Mouse (Mus musculus) inflammation-experienced regulatory T-cells, adult 6 months (primary cell): ENCODE measurements around the gene Postn. TPM values are rescaled to one million over a fixed set of nuclear protein-coding genes. Genes with fewer than 3 reads are reported as not detected.

Experiments
- ATAC-seq: one replicate; pipeline ENCODE4 v1.8.0; 2017
- polyA plus RNA-seq, 3 experiments: library from polyadenylated mRNA; unstranded; fragments of 100-300 nt; shearing (Covaris generic); gene quantifications; one replicate each; pipeline ENCODE4 v1.2.1; 2017

The Postn gene
- not detected for polyA plus RNA-seq

DNA sequence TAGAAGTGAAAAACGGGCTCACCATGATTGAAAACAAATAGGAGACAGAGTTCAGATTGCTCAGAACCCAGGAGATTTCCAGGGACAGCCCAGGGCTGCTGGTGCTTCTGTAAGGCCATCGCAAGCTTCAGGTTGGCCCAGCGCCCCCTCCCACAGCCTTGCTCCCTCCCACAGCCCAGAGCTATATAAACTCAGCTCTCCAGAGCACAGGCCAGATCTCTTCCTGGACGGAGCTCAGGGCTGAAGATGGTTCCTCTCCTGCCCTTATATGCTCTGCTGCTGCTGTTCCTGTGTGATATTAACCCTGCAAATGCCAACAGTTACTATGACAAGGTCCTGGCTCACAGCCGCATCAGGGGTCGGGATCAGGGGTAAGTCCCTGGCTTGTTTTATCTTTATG lies at the start of gene Postn:
Postn (plus strand) TSS at position 213 of the 400 bp plus-strand sequence.
- no peak for ATAC-seq

DNA sequence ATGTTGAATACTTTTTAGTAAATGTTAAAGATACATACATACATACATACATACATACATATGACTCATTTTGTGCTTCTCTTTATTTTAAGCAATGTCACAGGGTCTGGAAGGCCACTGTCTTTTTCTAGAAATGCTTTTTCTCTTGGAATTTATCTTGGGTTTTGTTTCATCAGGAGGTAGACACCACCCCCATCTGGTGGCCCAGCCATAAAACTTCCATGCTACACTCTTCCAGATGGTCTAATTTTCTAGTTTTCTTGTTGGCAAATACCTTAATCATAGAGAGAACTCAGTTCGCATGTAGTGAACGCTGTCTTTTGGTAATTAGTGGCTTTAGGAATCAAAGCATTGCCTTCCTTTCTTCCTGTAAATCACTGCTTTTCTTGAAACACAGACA lies 46.9 kb upstream of the Postn start:
- no peak for ATAC-seq

DNA sequence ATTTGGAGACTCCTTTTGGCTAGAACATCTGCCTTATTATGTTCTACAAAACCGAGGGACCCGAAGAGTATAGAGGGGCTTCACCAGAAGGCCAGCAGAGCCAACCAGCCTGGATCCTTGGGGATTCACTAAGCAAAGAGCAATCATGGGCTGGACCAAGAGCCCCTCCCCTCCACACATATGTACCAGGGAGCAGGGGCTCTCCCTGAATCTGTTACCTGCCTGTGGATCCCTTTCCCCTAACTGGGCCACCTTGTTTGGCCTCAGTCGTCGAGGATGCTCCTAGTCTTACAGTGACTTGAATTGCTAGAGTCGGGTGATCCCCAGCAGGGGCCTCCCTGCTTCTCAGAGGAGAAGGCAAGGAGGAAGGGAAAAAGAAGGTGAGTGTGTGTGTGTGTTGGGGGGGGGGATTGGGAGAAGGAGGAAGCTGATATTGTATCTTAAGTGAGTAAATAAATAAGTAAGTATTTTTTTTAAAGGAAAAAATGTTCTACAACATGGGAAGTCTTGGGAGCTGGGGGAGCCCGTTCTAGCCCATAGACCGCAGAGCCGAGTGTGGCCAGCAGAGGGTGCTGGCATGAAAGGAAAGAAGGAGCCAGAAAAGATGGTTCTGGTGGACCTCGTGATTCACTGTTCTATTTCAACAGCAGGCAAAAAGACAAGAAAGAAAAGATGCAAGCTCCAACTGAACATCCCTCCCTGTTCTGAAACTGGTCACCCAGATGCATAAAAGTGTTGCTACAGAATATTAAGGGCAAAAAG lies 7.8 kb upstream of the Postn start:
- ATAC-seq: peak; percentile 76

DNA sequence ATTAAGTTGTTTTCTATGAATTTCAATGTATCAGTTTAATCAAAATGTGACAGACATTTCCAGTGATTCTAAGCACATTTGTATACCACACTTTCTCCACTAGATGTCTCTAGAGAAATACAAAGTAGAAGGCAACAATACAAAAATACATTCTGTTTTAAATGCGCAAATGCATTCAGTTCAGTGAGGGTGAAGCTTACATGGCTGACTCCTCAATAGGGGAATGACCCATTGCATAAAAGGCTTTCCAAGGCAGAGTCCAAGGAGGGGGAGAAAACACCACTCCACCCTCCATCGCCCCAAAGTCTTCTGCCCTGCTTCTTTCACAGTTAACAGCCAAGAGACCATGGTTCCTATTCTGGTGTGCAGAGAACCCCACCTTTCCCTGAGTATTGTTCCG lies 3.3 kb upstream of the Postn start:
- no peak for ATAC-seq

DNA sequence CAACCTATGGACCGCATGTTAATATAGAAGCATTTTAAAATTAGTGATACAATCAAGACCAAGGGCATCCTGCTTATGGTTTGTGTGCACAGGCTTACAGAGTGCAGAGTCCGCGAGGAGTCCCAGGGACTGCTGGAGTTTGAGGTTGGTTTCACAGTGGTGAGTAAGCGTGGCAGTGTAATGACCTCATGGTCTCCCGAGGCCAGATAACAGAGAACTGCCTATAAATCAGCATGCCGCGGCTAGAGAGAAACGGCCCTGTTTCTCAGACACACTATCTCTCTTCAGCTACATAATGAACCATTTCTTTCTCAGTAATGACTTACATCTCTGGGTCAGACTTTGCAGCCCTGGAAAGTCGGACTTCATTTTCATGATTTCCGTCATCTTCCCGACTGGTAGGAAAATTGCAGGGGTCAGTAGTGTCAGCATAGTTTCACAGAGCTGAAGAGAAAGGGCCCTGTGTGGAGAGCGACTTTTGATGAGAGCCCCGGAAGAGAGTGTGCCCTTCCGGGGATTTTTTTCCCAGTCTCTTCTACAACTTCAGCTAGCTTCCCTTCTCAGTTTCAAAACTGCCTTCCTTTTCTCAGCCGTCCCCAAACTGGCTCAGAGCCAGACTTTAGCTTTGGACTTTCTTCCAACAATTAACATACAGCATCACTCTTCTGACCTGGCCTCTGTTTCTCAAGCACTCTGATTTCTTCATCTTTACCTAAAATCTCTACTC lies 2.3 kb upstream of the Postn start:
- no peak for ATAC-seq

DNA sequence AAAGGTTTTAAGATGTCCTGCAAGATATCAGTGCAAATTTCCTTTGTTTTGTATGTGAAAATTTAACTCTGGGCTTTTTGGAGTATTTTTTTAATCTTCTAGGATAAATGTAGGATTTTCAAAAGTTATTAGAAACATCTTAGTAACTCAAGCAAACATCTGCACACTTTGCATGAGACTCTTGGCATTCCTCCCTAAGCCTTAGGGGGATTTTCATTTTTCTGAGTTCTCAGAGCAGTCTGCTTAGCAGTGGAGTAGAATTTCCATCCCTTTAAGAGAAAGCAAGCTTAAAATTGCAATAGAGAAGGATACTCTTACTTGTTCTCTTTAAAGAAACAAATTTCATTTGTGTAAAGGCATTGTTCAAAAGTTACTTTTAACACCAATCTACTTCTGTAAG lies 747 bp downstream of the Postn start:
- ATAC-seq: no peak

DNA sequence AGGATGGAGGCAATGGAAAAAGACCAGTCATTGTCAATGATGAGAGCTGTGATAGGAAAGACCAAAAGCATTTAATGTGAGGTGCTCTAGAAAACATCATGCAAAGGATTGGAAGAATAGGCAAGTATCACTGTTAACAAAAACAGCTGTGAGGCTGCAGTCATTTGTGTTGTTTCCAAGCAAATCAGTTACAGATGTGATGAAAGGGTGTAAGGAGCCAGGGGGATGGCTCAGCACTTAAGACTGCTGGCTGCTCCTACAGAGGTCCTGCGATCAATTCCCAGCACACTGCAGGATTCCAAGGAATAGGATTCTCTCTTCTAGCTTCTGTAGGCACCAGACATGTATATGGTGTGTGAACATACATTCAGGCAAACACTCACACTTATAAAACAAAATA lies 10.1 kb downstream of the Postn start:
- no peak for ATAC-seq

DNA sequence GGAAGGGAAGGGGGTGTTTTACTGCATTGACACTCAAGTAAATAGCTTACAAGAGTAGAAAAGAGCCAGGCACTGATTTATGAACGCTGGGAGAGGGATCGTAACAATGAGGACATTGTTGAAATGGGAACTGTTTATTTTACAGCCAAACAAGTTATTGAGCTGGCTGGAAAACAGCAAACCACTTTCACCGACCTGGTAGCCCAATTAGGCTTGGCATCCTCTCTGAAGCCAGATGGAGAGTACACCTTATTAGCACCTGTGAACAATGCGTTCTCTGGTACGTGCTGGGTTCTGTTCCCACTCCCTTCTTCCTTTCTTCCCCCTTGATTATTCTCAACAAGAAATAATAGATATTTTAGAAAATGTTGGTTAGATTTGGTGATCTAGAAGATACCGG lies 11.7 kb downstream of the Postn start:
- ATAC-seq: no peak

DNA sequence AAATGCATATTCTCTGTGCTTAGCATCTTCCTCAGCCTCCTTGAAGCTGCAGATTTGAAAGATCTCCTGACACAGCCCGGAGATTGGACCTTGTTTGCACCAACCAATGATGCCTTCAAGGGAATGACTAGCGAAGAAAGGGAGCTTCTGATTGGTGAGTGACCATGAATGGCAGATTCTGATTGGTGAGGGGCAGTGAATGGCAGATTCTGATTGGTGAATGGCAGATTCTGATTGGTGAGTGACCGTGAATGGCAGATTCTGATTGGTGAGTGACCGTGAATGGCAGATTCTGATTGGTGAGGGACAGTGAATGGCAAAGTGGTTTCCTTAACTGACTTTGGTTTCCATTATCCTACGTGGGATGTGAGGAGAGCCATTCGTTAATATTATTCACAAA lies 15.1 kb downstream of the Postn start:
- no peak for ATAC-seq

DNA sequence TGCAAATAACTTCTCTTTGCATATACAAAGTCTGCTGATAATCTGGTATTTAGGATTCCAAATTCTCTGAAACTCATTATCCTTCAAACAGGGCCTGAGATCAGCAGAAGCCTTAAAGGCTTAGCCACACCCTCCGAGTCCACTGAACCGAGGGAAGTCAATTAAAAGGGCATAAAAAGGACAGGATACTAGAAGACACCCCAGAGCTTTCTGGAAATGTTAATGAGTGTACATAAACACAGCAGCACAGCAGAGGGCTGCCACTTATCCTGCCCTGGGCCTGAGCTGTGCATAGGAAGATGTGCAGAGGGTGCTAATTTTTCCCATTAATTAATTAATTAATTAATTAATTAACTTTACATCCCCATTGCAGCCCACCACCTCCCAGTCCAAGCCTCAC lies 16.7 kb downstream of the Postn start:
- ATAC-seq: no peak

DNA sequence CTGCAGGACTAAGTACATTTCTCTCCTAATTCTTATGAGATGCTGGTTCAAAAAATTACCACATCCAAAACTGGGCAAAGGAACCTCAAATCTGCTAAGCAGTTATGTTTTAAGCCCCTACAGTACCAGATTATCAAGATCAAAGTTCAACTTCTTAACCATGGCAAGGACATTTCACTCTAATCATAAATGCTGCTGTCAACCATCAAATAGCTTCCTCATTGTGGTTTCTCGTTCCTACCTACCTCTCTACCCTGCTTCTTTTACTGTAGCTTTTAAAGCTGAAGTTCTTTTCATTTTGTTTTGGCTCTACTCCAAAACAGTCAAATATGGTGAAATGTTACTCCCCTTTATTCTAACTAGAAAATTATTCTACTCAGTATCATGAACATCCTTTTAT lies 17.2 kb downstream of the Postn start:
- no peak for ATAC-seq

DNA sequence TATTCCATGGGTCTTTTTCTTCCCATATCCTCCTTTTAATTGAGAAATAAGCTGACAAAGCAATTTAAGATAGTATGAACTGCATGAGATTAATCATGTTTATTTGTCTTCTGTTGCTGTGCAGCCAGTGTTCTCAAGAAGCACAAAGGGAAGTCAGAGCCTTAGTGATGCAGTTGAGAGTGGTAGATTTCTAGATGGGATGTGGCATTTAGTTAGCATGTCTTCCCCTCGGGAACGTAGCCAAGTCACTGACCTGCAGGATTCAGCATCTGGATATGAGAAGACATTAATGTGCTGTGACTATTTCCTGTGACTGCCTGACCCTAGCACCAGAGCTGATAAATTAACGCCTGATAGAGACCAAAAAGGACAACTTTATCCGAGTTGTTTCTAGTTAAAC lies 19.1 kb downstream of the Postn start:
- ATAC-seq: no peak

DNA sequence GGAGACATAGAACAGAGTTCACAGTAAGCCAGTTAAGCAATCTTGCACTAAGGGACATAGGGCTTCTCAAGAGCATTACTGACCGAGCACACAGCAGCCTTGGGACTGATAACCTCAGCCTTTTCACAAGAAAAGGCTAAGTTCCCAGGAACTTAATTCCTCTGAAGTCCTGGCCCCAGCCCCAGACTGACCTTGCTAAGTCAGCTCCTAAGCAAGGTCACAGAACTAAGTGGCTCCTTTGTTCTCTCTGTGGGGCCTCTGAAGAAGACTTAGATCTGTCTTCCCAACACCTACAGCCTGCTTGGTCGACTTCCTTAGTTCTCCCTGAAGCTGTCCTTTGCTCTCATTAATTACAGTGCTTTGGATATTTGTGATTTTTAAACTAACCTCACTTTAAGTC lies 38.4 kb downstream of the Postn start:
- no peak for ATAC-seq

DNA sequence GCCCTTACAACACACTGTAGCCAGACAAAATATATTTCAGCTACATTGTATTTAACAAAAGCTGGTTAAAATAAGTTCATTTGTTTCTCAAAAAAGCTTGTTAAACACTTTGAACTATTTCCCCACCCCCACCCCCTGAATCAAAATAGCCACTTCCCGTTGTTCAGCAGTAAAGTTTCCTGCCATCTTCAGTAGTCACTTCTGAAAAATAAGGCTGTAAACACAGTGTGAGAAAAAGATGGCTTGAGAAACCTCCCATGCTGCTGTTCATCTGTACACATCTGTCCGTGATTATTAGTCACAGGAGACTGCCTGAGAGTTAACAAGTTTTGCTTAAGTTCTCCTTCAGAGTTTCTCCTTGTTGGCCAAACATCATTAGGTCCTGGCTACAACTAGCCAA lies 39.0 kb downstream of the Postn start:
- ATAC-seq: peak; percentile 88

DNA sequence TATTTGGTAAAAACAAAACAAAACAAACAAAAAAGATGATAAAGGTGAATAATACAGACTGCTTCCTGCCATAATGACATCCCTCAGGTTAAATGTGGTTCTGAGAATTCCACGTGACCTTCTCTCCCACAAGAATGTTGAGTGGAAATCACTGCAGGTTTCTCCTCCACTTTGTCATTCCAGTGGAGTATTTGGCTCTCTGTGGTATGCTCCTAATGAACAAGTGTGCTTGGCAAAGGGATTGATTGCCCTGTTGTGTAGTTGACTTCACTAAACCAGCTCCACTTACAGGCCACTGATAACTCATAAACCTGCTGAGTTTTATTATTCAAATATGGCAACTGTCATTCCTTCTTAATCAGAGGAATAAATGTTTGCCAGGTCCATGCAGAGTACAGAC lies 39.7 kb downstream of the Postn start:
- no peak for ATAC-seq

DNA sequence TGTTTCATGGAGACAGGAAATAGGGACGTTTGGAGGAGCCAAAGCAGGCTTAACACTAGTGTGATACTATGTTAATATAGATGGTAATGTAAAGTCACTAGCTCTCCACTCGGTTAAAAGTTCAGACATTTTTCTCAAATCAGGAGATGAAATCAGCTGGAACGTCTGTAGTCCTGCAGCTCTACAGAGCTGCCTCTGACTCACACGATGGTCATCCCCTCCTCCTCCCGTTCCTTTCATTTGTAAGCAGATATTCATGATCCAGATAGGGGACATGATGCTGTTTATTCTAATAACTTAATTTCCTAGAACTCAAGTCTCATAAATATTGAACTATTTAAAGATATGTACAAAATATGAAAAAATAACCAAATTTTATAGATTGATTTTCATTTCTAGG lies 40.8 kb downstream of the Postn start:
- no peak for ATAC-seq

DNA sequence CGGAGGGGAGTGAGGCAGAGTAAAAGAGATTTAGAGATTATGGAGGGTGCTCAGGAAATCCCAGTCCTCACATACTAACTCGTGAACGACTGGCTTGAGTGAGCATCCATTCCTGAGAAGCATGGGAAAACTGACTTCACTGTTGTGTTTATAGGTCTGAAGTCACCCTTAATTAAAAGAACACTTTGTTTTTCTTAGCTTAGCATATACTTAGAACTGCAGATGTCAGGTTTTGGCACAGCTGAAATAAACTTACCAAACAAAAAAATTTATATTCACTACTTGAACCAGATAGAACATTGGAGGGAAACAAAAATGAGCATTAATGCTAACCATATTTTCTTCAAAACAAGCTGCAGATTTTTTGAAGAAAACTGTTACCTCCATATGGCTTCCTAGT lies 42.9 kb downstream of the Postn start:
- no peak for ATAC-seq

DNA sequence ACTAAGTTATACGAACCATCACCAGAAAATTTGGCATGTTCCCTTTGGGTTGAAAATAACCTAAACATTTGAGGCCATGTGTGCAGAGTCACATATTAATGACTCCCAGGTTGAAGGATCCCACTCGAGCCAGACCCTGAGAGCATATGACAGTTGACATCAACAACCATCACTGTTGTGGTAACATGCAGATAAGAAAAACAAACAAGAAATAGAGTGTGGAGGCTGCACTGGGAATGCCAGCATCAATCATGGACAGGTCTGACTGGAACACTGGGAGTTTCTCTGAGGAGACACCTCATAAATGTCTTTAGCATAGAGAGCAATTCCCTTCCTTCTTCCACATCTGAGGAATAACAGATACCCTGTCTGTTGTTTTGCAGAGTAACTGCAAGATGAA lies 45.7 kb downstream of the Postn start:
- ATAC-seq: no peak

DNA sequence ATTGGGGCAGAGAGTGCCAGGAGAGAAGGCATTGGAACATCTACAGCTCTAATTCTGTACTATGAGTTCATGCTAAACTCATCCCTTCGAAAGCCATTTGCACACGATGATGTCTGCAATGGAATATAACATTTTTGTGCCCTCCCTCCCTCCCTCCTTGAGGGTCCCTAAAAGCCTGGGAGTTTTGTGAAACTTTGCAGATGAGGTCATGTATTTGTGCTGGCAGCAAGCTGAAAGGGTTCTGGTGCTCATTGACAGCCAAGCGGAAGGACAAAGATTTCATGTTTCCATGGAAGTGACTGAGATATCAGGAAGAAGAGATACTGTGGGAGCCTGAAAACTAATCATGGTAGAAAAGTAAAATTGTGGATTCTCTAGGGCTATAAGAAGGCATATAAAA lies 50.1 kb downstream of the Postn start:
- ATAC-seq: no peak

DNA sequence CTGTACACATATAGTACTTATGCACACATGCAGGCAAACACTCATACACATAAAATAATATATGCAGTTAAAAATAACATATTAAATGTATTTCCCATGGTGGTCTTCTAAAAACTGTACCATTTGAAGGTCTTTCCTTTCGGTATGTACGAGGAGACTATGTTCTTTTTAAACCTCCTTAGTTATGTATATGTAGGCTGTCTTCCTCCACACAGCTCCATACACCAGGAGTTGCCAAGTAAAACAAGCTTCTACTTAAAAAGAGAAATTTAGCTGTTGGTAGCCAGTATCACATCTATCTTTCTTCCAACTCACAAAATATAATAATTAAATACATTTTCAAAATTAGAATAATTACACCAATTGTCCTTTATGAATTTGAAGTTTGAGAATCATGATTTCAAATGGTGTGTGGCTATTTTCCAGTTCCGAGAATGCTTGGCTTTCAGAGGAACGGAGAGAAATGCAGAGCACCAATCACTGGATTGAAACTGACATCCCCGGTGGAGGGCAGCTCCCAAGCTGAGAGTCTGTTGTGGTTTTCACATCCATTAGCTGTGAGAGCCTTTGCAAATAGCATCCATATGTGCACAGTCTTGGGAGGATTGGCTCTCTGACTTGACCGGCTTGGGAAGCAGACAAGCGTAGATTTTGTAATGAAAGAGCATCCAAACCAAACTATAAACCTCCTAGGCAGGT lies 52.1 kb downstream of the Postn start:
- ATAC-seq: no peak

DNA sequence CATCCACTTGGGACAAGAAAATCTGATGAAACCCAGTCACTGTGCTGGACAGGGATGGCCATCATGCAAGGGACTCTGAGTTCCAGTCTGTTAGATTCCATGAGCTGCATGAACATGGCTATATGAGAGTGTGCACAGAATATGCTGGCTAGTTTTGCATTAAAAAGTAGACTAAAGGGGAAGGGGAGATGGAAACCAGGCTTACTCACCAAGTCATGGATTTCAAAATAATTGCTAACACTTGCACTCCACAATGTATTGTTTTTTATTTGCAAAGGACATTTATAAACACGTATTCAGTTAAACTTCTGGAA lies 52.6 kb downstream of the Postn start:
- no peak for ATAC-seq

DNA sequence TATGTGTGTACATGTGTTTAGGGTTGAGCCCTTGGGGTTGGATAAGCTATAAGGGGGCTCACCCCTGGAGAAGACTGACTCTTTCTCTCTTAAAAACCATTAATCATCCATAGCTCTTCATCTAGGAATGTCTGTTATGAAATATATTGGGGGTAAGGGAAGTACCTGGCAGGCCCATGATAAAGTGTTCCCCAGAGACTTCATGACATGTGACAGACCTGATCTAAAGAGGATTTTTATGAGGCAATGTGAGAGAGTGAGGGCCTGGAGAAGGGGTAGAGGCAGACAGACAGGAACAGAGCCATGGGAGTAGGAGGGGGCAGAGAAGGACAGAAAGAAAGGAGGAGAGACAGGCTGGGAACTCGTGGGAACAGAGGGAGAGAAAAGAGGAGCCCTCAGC lies 53.5 kb downstream of the Postn start:
- no peak for ATAC-seq

DNA sequence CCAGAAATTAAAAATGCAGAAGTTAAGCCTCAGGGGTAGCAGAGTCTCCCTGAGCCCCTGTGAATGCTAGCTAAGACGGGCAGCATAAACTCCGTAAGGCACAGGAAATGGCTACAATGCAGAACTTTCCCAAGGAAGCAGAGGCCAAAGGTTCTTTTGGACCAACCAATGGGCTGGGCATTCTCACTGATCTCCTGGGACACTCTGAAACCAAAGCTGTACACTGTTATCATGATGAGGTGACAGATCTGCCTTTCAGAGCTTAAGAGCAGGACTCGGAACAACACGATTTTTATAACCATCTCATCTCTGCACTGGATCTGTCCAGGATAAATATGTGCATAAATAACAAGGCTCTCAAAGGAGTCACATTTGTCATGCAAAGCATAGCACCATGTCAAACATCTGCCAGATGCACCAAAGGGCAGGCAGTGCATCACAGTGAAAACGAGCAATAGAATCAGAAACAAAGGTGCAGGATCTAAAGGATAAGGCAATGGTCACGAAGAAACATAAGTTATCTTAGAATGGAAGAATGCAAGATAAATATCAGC lies 57.0 kb downstream of the Postn start:
- ATAC-seq: no peak
